Mouse (Mus musculus) adrenal gland, postnatal 14 days (tissue): ENCODE data around the gene Kif6. TPM values are rescaled to one million over a fixed set of nuclear protein-coding genes. Genes with fewer than 3 reads are reported as not detected.
A peak's percentile ranks its signal among the peaks of the same experiment; 100 is the strongest.

ENCODE experiments used
- DNase-seq: peaks from one replicate; pipeline ENCODE4 v3.0.0; 2021; ENCODE audit warnings: mixed read lengths
- total RNA-seq: library from RNA; stranded (reverse); gene quantifications from 2 replicates; pipeline ENCODE4 v1.2.3, GENCODE M21; 2021

Kif6 gene
- total RNA-seq, 1 experiment from 2014 or later: 0.26 TPM

DNA sequence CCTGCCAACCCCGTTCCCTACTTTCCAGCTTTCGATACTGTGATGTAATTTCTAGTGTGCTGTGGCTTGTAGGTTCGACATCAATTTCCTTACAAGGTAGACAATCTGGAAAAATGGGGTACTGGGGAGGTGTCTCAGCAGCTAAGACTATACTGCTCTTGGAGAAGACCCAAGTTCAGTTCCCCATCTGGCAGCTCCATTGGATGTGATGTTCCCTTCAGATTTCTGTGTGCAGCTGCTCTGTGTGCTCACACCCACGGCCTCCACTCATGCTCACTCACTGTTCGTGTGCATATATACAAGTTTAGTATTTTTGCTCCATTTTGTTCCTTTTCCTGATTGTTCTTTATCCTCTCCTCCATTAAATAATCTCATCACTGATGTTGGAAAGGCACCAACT, 51.8 kb downstream of the Kif6 start:
- DNase-seq: no peak

DNA sequence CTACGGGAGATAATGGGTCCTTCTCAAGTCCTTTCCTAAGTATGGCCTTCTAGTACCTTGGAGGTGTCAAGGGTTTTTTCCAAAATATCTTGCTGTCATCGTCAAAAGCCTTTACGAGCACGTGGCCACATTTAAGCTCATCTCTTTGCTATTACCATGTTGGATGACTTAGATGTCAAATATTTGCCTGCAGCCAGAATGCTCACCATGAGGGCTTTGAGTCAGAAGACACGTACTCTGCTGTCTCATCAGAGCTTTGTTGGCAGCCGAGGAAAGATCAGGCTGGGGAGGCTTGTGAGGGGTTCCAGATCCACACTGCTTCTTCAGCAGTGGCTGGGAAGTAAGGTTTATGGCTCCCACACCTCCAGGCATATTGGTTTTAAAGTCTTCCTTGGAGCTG, 53.4 kb downstream of the Kif6 start:
- no peak for DNase-seq

DNA sequence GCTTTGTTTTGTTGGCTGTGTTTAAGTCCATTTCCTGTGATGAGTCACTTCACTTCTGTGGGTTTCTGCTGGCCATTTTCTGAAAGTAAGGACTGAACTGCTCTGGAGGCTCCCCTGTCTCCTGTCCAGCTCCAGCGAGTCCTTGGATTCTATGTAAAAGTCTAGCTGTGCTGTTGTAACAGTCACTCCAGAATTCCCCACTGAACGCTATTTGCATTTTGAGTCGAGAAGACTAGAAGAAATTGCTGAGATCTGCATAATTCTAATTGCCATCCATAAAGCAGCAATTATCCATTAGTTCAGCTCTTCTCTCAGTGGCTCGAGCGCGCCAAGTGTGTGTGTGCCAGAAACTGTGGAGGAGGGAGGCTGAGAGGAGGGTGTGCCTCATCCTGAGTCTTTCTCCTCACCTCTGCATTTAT, 57.0 kb downstream of the Kif6 start:
- no peak for DNase-seq

GRCm38 (mm10) chr17:49672421-49672820, 57.5 kb downstream of the Kif6 start:
- DNase-seq: no peak

DNA sequence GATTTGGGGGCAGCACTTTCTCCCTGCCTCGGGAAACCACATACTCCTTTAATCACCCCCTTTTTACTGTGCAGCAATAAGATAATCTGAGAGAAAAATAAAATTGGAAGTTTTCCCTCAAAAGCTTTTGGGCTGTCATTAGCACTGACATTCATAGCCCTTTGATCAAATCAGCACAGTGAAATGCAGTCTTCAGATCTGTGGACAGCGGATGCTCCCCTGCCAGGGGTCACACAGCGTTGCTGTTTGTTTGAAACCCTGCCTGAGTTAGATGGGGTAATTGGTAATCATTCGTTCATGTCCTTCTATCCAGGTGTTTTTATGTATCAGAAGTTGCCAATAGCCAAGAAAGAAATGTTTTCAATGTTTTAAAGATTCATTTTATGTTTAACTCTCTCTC, 60.7 kb downstream of the Kif6 start:
- DNase-seq: no peak

DNA sequence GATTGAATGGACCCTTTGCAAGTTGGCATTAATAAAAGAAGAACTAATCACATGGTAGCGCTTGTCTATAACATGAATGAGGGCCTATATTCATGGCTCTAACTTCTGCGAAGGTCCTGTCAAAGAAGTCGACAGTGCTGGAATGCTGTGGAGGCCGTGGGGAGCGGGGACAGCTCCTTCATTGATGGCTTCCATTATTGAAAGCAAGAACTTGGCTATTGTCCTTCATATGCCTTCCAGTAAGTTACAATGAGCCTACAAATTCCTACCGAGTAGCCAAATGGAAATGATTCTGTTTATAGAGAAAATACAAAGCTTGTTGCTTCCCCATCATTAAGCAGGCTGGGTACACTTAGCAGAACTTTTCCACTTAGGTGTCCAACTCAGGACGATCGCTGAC, 66.5 kb downstream of the Kif6 start:
- DNase-seq: no peak

- no peak for DNase-seq
These were observed 69.2 kb downstream of the Kif6 start for GRCm38 (mm10) chr17:49684146-49684545.

DNA sequence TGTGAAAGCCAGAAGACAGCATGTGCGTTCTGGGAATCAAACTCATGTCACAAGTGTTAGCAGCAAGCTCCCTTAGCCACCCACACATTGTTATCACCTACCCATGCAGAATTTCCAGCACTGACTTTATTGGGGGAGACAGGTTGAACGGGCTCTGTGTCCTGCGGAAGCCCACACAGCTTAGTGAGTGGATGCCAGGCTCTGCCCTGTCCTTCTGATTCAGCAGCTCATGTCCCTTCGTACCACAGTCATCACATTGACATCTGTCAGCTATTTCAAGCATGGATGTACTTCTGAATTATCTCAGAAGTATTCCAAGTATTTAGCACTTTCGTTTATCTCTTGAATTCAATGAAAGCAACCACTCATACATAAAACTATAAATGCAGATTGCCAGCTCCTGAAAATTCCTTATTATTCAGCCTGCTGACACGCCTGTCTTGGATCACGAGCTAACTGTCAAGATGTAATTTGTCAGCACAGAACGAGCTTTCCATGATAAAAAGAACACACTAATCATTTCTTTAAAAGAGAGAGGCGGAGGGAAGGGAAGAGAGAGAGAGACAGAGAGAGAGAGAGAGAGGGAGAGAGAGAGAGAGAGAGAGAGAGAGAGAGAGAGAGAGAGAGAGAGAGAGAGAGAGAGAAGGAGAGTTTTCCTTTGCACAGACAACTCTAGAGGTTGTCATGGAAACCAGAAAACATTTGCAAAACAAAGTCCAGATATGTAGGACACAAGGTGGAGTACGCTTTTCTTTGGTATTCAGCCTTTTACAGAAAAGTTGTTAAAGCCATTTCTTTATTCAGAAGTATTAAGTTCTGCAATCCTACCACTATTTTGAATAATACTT, 75.9 kb downstream of the Kif6 start:
- no peak for DNase-seq

DNA sequence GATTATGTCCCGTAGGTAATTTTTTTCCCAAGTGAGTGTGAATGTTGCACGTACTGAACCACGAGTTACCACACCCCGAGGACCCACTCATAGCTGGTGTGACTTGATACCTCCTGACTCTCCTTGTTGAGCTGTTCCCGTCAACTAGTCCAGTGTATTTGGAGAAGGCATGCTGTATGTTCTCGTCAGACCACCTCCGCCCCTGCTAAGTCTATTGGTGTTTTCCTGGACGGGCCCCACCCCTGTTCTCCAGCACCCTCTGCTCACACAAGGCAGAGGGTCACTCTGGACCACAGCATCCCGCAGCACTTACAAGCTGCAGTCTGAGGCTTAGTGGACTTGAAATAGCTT, 76.5 kb downstream of the Kif6 start:
- no peak for DNase-seq

DNA sequence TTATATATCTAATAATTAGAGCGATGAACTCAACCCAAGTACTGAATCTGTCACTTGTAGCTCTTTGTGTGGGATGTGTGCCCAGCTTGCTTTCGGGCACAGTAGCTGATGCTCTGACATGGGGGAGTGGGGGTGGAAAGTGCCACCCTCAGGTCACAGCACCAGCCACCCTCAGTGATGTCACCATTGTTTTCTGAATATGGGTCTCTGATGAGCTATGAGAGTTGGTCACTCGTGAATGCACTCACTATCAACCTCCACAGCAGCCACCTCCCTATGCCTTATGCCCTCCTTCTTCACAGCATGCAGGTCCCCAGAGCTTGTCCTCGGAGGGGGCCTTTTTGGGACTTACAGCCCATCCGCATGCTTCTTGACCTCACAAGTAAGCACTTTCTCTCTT, 78.3 kb downstream of the Kif6 start:
- DNase-seq: no peak

DNA sequence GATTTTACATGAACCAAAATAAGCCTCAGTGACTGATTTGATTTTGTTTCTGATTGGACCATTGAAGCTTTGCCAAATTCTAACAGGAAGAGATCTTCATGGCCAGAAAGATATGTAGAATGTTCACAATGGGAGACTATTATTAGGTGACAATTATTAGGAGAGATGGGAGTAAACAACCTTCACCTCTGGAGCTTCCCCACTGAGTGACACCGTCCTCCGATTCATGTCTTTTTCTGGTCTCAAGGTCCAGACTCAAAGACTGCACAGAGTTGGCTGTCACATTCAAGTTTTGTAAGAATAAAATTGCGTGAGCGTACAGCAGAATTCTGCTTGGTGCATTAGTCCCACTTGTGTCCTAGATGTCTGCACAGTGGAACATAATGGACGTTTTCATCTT, 82.3 kb downstream of the Kif6 start:
- no peak for DNase-seq

DNA sequence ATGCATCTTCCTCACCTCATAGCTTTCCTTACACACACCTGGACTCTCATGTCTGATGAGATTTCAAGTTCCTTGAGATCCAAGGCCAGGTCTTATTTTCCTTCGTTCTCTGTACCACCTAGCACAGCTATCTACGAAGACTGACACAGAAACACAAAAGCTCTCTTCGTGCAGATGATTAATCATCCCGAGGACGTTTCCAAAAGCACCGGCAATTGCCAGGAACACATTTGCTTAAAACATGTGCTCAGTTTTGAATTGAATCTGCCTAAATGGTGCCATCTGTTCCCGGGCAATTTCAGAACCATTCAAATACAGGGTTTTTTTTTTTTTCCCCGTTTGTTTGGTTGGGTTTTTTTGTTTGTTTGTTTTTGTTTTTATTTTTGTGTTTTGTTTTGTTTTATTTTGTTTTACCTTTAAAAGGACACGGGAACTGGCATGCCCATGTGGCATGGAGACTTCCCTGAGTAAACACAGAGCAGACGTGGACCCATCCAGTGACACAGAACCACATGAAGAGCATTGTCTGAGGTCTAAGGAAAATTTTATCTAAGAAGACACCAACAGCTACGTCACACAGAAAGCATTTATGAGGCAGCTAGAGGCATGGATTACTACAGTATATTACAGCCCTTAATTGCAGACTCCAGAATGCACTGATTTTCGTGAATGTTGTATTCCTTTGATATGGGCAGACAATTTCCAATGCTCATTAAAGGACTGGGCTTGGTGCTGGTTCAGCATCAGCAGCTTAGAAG, 88.7 kb downstream of the Kif6 start:
- DNase-seq: peak; percentile 12

- no peak for DNase-seq
These were observed 94.3 kb downstream of the Kif6 start for GRCm38 (mm10) chr17:49709192-49709591.

DNA sequence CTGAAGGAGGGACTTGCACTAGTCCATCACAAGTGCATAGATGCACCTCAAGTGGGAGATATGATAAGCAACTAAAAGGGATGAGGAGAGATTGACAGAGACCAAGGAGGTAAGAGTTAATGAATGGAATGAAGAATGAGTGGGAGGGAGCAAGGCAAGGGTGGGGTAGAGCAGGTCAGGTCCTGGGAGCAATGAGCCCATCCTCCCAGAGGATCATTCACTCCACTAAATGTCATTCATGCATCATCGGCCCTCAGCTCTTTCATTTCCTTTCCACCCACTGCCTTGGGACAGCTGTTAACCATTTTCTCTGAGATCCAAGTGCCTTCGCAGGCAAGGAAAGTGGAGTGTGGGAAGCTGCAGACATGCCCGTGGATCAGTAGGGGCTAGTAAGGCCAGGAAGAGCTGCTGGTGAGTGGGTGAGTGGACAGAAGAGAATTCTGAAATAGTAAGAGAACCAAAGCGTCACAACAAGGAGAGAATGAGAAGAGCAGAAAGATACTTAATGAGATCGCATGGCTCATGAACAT, 95.2 kb downstream of the Kif6 start:
- no peak for DNase-seq

DNA sequence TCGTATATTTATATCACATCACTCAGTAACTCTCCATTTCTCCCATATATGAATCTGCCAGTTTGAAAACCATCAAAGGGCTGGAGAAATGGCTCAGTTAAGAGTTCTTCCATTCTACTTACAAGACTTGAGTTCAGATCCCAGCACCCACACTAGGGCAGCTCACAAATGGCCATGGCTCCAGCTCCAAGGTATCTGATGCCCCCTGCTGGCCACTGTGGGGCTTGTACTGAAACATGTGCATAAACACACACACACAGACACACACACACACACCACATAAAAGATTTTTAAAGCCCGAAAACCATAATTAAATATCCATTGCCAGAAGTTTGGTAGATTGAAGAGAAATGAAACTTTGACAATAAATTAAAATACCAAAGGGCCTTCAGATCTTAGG, 111.3 kb downstream of the Kif6 start:
- no peak for DNase-seq

- no peak for DNase-seq
These were observed 112.0 kb downstream of the Kif6 start for GRCm38 (mm10) chr17:49726976-49727375.

- no peak for DNase-seq
These were observed 112.6 kb downstream of the Kif6 start for GRCm38 (mm10) chr17:49727428-49728045.

- no peak for DNase-seq
These were observed 114.9 kb downstream of the Kif6 start for GRCm38 (mm10) chr17:49729856-49730255.

DNA sequence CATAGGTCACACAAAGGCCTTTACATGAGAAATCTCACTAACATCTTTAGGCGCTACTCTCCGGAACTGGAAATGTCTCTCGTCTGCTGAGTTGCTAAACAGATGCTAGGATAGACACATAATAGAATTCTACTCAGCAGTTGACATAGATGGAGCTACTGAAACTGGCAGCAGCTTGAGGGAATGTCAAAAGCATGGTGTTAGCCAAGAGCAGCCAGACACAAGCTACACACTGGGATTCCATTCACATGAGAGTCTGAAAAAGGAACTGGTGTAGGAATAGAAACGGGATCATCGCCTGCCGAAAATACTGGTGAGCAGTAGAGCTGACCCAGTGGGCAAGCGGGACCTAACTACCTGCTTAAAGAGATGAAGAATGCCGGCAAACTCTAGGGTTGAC, 117.8 kb downstream of the Kif6 start:
- no peak for DNase-seq

- no peak for DNase-seq
These were observed 119.1 kb downstream of the Kif6 start for GRCm38 (mm10) chr17:49734079-49734478.

DNA sequence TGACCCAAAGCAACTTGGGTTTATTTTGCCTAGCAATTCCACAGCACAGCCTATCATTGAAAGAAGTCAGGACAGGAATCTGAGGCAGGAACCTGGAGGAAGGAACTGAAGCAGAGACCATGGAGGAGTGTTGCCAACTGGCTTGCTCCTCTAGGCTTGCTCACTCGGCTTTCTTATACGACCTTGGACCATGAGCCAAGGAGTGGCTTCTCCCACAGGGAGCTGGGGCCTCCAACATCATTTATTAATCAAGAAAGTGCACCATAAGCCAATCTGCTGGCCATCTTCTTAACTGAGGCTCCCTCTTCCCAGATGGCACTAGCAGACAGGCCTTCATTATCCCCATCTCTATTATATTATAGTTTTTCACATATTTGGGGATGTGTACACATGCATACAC, 119.8 kb downstream of the Kif6 start:
- DNase-seq: no peak

DNA sequence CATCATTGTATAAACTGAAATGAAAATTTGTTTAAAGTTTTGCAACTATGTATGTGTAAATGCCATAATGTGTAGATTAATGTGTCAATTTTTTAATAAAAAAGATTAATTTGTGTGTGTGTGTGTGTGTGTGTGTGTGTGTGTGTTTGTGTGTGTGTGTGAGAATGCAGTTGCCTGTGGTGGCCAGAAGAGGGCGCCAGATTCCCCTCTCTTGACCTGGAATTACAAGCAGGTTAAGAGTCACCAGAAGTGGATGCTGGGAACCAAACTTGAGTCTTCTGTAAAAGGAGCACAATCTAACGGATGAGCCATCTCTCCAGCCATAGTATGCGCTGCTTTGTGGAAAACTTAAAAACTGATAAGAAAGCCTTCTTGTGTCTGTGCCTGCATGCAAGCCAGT, 121.4 kb downstream of the Kif6 start:
- DNase-seq: no peak

DNA sequence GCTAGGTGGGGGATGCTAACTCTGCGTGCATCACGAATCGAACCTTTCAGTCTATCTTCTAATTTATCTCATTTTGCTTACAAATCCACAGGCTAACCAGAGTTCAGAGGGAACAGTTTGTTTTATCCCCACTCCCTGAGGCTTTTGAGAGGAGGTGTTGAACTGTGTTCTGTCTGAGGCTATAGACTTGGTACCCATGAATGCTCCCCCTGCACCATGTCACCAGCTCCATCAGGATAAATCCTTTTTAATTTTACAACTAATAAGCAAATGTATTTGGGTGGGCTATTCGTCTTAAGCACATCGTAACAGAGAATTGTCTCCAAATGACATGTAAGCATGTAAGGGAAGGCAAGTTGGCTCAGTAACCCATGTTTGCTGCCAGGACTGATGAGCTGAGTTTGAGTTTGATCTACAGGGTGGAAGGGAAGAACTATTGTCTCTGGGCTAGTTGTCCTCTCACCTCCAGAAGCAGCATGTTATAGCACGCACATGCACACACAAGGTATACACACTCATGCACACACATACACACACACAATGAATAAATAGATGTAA, 122.4 kb downstream of the Kif6 start:
- DNase-seq: no peak
